Mouse (Mus musculus) erythroblast, embryonic 14.5 days (primary cell): ENCODE data around the gene Tspan32.

Source experiments
- GATA1 ChIP-seq: IDR thresholded peaks from 2 replicates; pipeline ENCODE4 v1.6.1; 2012; ENCODE audit warnings: low read length, inconsistent platforms, mixed read lengths
- TAL1 ChIP-seq: IDR thresholded peaks from 3 replicates; pipeline ENCODE4 v1.6.1; 2012; ENCODE audit warnings: low read length, inconsistent platforms, mixed read lengths

DNA sequence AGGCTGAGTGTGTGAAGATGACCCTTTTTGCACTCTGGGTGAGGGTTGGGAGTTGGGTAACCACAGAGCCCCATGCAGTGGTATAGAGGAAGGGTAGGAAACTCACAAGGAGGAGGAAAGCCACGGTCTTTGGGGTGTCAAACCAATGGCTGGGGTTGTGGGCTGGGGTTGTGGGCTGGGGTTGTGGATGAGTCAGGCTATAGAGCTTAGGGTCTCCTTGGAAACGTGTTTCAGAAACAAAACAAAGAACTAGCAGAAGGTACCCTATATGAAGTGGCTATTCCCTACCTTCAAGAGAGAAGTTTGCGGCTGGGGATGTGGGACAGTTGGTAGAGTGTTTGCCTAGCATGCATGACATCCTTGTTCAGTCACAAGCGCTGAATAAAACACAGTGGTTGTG is 5.2 kb downstream of the Tspan32 start:
- no peak for TF ChIP-seq GATA1
- no peak for TF ChIP-seq TAL1
